Mouse (Mus musculus) E14TG2a.4 (cell line): ENCODE measurements at regions not wholly inside any gene's neighbourhood (a gene's known extent, or its start where the extent isn't known, plus 50 kb on each side); places are given as distances from the start of the nearest gene placed in this dataset.

Experiments
- H3K27me3 ChIP-seq: 2 replicates; pipeline ENCODE4 v1.6.1; 2014; ENCODE audit warnings: low read length, control low read depth; ENCODE audit not compliant: insufficient read depth
- H3K36me3 ChIP-seq: 2 replicates; pipeline ENCODE4 v1.6.1; 2014; ENCODE audit warnings: low read length, control low read depth; ENCODE audit not compliant: insufficient read depth
- H3K4me1 ChIP-seq: replicated peaks from 2 replicates; pipeline ENCODE4 v1.6.1; 2014; ENCODE audit warnings: low read depth, low read length, control low read depth
- H3K4me3 ChIP-seq: replicated peaks from 2 replicates; pipeline ENCODE4 v1.5.1; 2014; ENCODE audit warnings: mild to moderate bottlenecking, low read length
- H3K9me3 ChIP-seq: 2 replicates; pipeline ENCODE4 v1.6.1; 2014; ENCODE audit warnings: low read length, control low read depth
- CTCF ChIP-seq: conservative IDR thresholded peaks from 2 replicates; pipeline ENCODE4 v1.5.1; 2014; ENCODE audit warnings: low read length
- NANOG ChIP-seq: IDR thresholded peaks from 2 replicates; pipeline ENCODE4 v1.6.1; 2014; ENCODE audit warnings: borderline replicate concordance, low read length, mixed read lengths
- POU5F1 ChIP-seq: IDR thresholded peaks from 2 replicates; pipeline ENCODE4 v1.6.1; 2014; ENCODE audit warnings: low read length, borderline replicate concordance

- TF ChIP-seq NANOG (no peak), CTCF (no peak), POU5F1 (no peak)
- H3K27me3 ChIP-seq: 0 out of 2 replicates have a peak, but pooled peaks cover 4% of the 10 kb centered on the region
- no peaks in the 10 kb centered on the region for H3K9me3 ChIP-seq
- no peaks in the 10 kb centered on the region for H3K36me3 ChIP-seq
- H3K4me3 ChIP-seq: no peak overlapping the region
- no peaks in the 10 kb centered on the region for H3K4me1 ChIP-seq
Measured at GRCm38 (mm10) chr12:70696256-70696655, 129.1 kb upstream of the Frmd6 start.

- TF ChIP-seq NANOG: no peak
- no peak for TF ChIP-seq POU5F1
- no peak for TF ChIP-seq CTCF
- Histone ChIP-seq H3K4me1 (no peaks in the 10 kb centered on the region), H3K27me3 (0 out of 2 replicates have a peak, but pooled peaks cover 4% of the 10 kb centered on the region), H3K9me3 (no peaks in the 10 kb centered on the region), H3K36me3 (no peaks in the 10 kb centered on the region), H3K4me3 (no peak overlapping the region)
Measured at GRCm38 (mm10) chr12:70698466-70698865, 126.8 kb upstream of the Frmd6 start.

DNA sequence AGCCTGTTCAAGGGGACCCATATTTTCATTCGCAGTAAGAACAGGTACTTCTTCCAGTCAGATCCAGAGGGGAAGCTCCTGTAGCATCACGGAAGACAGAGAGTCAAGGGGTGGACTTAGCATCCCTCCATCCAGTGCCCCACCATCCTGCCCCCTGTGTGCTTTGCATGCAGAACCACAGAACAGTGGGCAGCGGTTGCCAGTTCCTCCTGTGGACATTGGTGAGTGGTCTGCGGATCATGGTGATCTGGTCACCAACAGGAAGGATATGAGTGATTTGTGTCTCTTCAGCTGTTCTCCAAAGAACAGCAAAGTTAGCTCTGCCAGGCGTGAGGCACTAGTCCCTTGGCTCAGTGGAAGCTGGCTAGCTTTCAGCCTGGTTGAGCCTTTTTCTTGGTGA lies 122.8 kb upstream of the Frmd6 start:
- H3K27me3 ChIP-seq: 0 out of 2 replicates have a peak, but pooled peaks cover 4% of the 10 kb centered on the region
- H3K4me3 ChIP-seq: no peak overlapping the region
- H3K9me3 ChIP-seq: no peaks in the 10 kb centered on the region
- peaks cover 9% of the 10 kb centered on the region for H3K4me1 ChIP-seq
- no peaks in the 10 kb centered on the region for H3K36me3 ChIP-seq
- TF ChIP-seq CTCF: no peak
- no peak for TF ChIP-seq POU5F1
- TF ChIP-seq NANOG: no peak

DNA sequence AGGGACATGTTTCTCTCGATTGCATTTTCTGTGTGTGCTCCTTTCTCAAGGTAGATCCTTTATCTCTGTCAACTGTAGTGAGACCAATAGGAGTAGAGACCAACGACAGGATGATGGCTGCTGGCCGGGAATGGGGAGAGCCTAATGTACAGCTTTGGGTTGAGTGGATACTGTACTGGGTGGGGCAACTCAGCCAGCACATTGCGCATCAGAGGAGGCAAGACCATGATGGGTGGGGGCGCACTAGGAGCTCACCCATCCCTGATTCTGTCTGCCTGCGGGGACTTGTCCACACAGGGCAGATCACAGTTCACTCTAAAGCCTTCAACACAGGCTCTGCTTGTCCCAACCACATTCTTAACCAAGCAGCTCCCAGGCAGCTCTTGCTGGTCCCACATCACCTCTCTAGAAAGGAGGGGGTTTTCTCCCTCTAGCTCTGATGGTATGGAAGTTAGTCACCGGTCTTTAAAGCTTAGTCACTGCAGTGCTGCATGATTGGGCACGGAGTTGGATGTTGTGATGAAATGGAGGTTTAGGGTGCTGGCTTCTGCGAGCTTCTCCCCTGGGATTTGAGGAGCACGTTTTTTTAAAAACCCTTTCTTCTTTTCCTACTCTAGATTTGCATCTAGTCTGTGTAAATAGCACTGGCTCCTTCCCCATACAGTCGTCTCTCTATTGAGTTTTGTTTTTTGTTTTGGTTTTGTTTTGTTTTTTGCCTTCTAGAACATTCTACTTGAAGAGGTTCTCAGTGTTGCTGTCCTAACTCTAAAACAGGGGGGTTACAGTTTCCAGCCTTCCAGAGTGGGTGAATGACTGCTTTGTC lies 118.3 kb upstream of the Frmd6 start:
- Histone ChIP-seq H3K36me3 (no peaks in the 10 kb centered on the region), H3K4me3 (no peak overlapping the region), H3K4me1 (peaks cover 33% of the 10 kb centered on the region), H3K9me3 (no peaks in the 10 kb centered on the region), H3K27me3 (no peaks in the 10 kb centered on the region)
- TF ChIP-seq NANOG (no peak), CTCF (no peak), POU5F1 (no peak)

DNA sequence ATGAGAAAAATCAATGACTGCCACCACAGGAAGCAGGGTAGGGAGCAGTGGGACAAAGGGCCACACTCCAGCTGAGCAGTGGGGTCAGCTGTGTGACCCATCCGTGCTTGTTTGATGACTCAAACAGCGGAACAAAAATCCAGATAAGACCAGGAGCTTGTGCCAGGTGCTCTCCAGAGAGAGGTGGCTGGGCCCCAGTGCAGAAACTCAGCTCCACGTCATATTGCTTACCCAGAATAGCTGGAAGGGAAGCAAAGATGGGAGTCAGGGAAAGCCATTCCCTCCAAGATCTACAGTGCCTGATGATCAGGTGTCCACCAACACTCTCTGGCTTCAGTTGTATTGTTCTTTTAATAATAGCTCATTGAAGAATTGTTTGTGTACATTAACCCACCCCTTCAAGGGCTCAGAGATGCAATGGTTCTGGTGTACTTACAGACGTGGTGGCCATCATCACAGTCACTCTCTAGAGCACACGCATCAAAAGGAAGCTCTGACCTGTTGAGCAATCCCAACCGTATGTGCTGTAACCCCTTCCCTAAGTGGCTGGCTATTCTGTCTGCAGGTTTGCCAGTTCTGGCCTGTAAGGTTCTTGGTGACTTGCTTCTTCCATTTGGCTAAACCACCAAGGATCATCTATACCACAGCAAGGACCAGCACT lies 117.6 kb upstream of the Frmd6 start:
- Histone ChIP-seq H3K36me3 (no peaks in the 10 kb centered on the region), H3K9me3 (no peaks in the 10 kb centered on the region), H3K4me1 (peaks cover 40% of the 10 kb centered on the region), H3K4me3 (no peak overlapping the region), H3K27me3 (no peaks in the 10 kb centered on the region)
- TF ChIP-seq NANOG (no peak), POU5F1 (no peak), CTCF (no peak)

DNA sequence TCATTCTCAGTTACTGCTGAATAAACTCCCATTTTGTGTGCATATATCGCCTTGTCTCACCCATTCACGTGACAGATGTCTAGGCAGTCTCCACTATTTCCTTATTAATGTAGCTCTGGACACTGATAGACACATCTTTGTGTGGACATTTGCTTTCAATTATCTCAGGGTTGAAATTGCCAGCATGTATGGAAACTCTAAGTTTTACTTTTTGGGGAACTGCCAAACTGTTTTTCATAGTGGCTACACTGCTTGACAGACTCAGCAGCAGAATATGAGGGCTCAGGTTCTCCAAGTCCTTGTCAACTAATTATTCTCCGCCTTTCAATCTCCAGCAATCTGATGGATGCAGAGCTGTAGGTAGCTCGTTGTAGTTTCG lies 117.0 kb upstream of the Frmd6 start:
- Histone ChIP-seq H3K4me1 (peaks cover 45% of the 10 kb centered on the region), H3K36me3 (no peaks in the 10 kb centered on the region), H3K4me3 (no peak overlapping the region), H3K9me3 (no peaks in the 10 kb centered on the region), H3K27me3 (no peaks in the 10 kb centered on the region)
- TF ChIP-seq NANOG: no peak
- TF ChIP-seq POU5F1: no peak
- TF ChIP-seq CTCF: no peak

DNA sequence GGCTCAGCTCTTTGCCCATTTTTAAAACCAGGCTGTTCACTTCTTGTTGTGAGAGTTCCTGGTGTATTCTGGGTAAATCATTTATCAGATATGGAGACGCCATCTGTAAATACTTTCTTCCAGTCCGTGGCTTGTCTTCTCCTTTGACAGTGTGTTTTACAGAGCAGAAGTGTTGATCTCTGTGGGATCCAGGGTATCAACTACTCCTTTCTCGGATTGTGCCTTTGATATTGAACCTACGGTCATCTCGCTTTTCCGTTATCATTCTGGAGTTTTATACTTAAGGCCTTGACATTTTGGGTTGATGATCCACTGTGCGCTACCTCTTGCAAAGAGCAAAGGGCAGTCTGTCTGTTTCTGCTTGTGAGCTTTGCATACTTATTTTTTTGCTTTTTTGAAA lies 115.0 kb upstream of the Frmd6 start:
- peaks cover 65% of the 10 kb centered on the region for H3K4me1 ChIP-seq
- TF ChIP-seq CTCF: no peak
- TF ChIP-seq POU5F1: no peak
- no peak for TF ChIP-seq NANOG
- H3K9me3 ChIP-seq: no peaks in the 10 kb centered on the region
- no peak overlapping the region for H3K4me3 ChIP-seq
- no peaks in the 10 kb centered on the region for H3K27me3 ChIP-seq
- H3K36me3 ChIP-seq: no peaks in the 10 kb centered on the region

- 0 out of 2 replicates have a peak, but pooled peaks cover 4% of the 10 kb centered on the region for H3K9me3 ChIP-seq
- peaks cover 72% of the 10 kb centered on the region for H3K4me1 ChIP-seq
- H3K36me3 ChIP-seq: no peaks in the 10 kb centered on the region
- no peaks in the 10 kb centered on the region for H3K27me3 ChIP-seq
- TF ChIP-seq POU5F1 (no peak), NANOG (peak; percentile 97)
- H3K4me3 ChIP-seq: no peak overlapping the region
Measured at GRCm38 (mm10) chr12:70711030-70711429, 114.3 kb upstream of the Frmd6 start.
